Mouse (Mus musculus) adrenal gland, postnatal 4 days (tissue): ENCODE data around the gene Klhl10. TPM values are rescaled to one million over a fixed set of nuclear protein-coding genes. Genes with fewer than 3 reads are reported as not detected.

ENCODE experiments used
- DNase-seq, 2 experiments: peaks; one replicate each; pipeline ENCODE4 v3.0.0; 2021 to 2022; ENCODE audit warnings: low spot score in 2 of 2, mixed read lengths in 2 of 2
- total RNA-seq, 2 experiments: library from RNA; stranded (reverse); gene quantifications; 2 replicates each; pipeline ENCODE4 v1.2.3; 2021

Klhl10 gene
- total RNA-seq, 2 experiments from 2014 or later: 1.5 to 2.1 TPM

DNA sequence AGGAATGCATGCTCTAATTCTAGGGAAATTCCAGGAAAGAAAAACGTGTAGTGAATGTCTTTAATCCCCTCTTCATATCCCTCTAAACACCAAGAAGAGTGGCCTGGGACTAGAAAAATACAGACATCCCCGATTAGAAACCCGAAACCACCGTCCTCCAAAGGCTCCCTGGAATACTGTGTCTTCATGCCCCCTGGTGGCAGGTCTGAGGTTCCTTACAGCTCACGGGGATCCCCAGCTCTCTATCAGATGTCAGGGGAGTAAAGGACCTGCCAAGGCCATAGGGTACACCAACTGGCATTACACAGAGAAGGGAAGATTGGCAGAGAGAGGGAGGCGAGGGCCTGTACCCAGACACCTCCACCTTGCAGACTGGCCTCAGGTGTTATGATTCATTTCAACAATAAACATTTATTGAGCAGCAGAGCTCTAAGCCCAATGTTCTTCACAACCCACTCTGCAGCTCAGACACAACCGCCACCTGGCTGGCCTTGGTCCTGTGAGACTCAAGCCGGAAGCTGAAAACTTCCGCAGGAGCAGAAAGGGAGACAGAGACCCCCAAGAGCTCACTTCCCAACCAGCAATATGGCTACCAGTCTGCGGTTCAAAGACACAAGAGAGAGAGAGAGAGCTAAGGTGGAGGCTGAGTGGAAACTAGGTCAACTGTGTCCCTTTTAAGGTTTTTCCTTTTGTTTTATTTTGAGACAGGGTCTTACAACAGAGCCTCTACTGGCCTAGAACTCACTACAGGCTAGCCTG is 33.5 kb upstream of the Klhl10 start:
- peak in 1 of 2 experiments; percentile 55 for DNase-seq

DNA sequence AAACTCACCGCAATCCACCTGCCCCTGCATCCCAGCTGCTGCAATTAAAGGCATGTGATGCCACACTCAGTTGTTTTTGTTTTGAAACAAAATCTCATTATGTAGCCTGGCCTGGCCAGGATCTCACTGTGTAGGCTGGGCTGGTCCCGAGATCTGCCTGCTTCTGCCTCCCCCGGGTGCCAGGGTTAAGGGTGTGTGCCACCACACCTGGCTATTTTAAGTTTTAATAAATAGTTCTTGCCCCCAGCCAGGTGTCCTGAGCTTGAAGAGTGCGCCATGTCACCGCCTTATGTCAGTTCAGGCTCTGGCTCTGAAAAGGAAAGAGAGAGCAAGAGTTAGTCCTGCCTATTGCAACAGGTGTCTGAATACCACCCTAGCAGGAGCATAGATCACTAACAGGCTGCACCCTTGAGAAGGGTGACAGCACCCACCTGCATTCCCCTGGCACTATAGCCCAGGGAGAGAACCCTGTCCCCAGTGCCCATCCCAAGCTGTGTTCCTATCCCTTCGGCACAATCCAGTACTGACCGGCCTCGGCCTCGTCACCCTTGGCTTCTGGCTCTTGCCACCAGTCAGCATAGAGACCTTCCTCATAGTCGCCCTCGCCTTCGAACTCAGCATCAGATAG is 32.8 kb upstream of the Klhl10 start:
- DNase-seq: no peak

DNA sequence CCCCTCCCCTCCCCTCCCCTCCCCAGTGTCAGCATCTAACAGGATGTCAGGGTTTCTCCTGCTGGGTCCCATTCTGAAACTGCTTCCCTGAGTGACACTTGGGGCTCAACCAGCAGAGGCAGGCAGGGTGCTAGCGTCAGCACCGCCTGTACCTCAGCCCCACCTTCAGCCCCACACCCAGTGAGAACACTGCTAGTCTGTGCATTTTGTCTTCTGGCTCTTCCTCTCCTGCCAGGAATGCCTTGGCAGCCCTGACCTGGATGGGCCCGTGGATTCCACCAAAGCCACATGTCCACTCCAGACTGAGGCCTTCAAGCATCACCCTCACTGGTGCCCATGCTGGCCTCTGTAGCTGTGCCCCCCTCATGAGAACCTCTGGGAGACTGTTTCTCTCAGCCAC is 32.0 kb upstream of the Klhl10 start:
- no peak for DNase-seq

DNA sequence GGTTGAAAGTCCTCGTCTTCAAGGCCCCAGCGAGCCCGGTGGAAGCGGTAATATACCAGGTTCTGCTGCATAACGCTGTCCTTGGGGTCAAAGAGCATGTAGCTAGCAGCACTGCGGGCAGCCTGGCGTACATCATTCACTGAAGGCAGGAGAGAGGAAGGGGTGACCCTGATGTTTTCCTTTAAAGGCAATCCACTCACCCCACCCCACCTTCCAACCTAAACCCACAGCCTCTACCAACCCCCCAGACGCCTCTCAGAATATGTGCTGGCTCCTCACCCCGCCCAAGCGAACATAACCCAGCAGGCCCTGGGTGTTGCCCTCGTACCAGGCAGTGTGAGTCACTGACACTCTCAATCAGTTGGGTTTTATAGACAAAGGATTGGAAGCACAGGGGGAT is 30.0 kb upstream of the Klhl10 start:
- no peak for DNase-seq

DNA sequence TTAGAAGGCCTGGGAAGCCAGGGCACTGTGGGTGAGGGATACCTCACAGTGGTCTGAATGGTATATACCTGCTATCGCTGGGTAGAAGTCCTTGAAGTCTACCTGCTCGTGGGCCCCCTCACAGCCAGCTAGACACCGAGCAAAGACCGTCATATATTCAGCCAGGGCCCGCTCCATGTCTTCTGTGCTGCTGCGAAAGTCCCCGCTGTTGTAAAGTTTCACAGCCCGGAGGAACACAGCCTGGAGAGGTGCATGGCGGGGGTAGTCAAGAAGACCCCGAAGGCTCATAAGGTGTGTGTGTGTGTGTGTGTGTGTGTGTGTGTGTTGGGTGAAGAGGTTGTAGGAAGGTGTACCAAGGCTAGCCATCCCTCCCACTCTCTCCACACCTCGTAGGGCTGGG is 28.2 kb upstream of the Klhl10 start:
- no peak for DNase-seq

DNA sequence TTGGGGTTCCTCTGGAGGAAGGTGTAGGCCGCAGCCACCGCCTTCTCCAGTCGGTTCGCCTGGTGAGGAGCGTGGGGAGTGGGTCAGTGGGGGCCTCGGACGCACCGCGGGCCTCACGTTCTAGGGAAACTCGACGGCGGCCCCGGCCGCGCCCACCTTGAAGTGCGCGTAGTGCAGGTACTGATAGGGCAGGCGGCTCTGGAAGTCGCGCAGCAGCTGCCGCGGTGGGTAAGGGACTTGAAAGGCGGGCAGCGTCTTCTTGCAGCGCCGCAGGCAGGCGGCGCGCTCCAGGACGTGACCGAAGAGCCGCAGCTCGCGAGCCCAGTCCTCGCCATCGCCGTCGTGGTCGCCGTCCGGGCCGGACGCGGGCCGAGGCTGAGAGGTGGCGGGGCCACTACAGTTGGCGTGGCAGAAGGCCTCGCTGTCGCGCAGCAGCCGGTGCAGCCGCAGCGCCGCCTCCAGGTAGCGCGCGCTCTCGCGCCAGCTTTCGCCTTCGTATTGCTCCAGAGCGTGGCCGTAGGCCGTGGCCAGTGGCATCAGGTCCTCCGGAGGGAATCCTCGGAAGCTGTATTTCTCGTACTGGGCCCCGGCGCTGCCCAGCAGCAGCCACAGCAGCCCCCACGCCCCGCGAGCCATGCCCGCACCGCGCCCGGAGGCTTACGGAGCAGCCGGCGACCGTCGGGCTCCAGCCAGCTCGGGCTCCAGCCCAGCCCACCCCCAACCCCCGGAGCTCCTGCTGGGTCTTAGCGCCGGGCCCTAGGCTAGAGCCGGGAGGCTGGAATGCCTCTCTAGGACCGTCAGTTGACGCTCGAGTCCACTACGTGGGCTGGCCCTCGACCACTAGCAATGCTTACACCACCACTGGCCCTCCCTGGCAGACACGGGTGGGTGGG is 27.4 kb upstream of the Klhl10 start, which contains the start of gene P3h4:
Gene P3h4 (minus strand): TSS at position 816 of the 893 bp plus-strand sequence.
- DNase-seq: peak; percentile 68 to 69

DNA sequence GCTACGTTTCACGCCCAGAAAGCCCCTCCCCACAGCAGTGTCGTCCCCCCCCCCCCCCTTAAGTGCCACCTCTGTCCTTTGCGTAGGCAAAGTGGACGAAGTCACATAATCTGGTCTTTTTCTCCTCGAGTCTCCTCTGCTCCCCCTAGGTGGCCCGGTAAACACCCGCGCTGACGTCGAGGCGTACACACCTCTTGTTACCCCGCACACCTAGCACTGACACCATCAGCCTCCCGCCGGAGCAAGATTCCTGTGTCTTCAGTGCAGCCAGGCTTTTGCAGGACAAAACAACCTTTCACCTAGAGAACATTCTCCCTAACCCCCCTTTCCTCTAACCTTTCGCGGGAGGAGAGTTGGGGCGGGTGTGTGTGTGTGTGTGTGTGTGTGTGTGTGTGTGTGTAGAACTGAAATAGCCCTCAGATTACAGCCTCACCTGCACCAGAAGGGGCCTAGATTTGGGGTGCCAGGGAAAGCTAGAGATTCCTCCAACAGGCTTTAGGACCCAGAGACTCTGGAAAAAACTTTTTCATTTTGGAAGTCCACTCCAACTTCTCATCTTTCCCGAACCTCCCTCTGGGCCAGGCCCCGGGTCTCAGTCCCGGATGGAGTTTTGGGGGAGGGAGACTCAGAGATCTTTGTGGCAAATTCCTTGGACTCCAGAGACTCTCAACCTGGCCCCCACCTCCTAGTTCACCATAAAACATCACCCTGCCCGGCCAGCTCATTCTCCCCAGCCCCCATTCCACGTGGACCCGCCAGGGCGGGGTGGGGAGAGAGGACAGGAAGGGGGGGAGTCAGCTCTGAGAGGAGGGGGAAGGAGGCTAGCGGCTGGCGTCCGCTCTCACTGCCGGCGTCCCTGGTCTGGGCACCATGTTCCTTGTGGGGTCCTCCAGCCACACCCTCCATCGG is 26.5 kb upstream of the Klhl10 start, which contains the start of gene Fkbp10:
Gene Fkbp10 (plus strand): TSS at position 784 of the 909 bp plus-strand sequence.
- peak; percentile 37 to 65 for DNase-seq

DNA sequence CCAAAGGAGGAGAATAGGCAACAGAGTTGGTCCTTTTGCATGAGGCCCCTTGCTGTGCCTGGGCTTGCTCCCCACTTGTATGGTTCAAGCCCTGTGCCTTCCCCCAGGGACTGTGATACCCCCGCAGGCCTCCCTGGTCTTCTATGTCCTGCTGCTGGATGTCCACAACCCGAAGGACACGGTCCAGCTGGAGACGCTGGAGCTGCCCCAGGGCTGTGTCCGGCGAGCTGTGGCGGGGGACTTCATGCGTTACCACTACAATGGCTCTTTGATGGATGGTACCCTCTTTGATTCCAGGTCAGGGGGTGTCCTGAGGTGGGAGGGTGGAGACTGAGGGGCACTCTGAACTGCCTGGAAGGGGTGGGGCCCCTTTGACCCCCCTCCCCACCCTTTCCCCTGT is 20.2 kb upstream of the Klhl10 start:
- no peak for DNase-seq

DNA sequence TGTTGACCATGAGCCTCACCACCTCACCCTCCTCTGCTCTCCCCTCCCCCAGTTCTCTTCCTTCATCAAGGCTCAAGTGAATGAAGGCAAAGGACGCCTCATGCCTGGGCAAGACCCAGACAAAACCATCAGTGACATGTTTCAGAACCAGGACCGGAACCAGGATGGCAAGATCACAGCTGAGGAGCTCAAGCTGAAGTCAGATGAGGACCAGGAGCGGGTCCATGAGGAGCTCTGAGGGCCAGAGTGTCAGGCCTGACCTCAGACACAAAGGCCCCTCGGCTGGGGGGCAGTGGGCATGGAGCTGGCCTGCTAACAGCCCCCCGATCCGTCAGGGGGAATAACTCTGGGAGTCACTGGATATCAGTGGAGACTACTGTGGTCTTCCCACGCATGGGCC is 17.9 kb upstream of the Klhl10 start:
- DNase-seq: no peak

DNA sequence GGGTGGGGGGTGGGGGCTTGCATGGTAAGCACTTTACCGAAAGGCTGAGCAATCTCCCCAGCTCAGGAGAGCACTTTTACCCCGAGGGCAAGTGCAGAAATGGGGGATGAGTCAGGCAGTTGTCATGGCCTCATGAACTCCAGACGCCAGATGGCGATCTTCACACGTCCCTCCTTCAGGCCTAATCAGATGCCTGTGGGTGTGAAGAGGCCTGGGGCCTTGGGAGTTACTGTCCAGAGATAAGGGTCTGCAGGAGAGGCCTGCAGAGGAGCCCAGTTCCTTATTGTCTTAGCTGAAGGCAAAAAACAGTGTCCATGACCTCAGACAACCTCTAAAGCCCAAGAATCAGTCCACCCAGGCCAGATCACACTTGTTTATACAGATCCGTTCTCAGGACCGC is 15.9 kb upstream of the Klhl10 start:
- DNase-seq: peak in 1 of 2 experiments; percentile 65

DNA sequence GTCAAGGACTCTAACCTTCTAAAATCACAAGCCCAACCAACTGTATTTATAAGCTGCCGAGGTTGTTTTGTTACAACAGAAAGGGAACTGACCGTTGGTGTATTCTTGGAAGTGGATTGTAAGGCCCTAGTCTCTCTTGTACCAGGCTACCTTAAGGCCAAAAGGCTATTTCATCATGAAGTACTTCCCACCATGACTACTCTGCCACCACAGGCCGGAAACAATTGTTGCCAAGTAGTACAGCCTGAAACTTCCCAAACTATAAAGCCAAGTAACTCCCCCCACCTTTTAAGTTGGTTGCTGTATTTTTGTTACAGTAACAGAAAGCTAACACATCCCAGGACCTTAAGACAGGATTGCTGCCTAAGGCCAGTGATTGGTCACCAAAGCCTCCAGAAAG is 14.9 kb upstream of the Klhl10 start:
- DNase-seq: no peak

DNA sequence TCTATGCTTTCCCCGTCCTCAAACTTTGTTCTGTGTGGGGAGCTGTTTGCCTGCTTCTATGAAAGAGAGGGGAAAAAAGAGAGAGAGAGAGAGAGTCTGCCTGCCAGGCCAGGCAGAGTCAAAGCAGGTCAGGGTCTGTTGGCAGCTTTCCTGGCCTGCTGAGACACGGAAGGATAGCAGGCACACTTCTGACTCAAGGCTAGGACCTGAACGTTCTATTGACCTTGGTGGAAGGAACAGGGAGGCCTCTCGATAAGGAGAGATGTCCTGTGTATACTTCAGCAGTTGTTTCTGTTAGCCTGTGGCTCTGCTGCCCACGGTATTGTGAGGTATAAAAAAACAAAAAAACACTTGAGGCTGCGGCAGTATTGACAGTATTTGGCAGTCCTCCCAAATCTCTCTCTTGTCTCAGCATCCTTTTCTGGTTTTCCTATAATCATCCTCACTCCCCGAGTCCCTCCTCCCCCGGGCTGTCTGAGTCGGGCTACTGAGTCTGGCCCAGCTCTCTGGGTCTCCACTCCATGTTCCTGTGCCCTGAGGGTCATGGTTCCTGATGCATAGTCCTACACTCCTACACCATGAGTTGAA is 13.0 kb upstream of the Klhl10 start:
- peak in 1 of 2 experiments; percentile 44 for DNase-seq

DNA sequence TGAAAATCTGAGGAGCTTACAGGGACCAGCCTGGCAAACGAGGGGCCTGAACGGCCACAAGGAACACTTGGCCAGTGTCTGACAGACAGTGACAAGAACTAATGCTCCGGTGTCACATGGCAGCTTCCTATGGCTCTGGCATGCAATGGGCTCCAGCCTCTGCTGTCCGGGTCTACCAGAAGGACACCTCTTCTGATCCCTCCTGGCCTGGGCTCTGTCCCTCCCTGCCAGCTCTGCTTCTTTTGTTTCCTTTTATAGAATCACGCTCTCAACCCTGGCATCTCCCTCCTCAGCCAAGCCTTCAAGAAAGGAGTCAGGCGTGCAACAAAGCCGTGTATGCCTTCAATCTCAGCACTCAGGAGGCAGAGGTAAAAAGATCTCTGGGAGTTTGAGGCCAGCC is 11.7 kb upstream of the Klhl10 start:
- no peak for DNase-seq

DNA sequence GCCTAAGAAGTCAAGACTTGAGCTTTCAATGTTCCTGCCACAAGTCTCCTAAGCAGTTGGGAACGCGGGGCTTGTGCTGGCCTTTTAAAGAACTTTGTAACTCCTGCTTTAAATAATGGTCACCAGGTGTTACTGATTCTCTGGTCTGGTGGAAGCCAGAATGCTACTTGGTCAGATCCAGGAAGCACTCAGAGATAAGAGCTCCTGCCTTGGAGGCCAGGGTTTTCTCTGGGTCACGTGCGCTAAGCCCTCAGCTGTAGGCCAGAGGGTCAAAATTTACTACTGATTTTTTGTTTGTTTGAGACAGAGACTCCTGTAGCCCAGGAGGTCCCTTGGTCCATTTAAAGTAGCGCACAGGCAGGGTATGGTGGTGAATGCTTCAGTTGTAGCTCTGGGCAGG is 9.7 kb upstream of the Klhl10 start:
- no peak for DNase-seq

DNA sequence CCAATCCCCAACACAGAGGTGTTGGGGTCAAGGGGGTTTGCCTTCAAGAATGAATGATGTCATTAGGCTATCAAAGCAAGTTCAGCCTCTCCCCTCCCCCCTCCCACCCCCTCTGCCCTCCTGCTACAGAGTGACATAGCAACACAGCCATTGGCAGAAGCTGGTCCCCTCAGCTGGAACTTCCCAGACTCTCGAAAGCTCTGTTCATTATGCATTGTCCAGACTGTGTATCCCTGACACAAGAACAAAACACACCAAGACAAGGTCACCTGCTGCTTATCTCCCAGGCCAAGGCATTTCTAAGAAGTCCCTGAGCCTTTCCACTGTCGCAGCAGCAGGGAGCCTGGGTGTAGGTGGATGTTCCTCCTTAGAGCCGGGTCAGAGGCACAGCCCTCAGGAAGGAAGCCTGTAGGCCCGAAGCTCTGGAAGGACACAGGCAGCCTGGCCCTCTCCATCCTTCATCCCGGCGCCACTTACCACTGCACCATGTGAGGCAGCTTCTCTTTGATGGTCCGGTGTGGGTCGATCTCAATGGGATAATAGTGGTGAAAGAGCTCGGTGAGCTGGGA is 6.0 kb upstream of the Klhl10 start:
- DNase-seq: no peak

DNA sequence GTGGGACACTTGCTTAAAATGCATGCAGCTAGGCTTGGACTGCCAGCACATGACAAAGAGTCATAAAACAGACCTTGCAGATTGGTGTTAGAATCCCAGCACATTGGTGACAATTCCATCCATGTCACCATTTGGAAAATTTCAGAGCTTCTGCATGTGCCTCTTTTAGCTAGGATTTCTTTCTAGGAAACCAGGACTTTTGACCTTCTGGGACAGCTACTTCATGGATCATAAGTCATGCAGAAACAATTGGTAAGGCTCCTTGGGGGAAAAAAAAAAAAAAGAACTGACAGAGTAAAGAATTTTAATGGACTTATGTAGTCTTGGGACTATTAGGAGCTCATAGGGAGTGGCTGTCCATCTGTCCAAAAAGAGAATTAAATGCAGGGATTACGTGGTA is 3.8 kb upstream of the Klhl10 start:
- no peak for DNase-seq

DNA sequence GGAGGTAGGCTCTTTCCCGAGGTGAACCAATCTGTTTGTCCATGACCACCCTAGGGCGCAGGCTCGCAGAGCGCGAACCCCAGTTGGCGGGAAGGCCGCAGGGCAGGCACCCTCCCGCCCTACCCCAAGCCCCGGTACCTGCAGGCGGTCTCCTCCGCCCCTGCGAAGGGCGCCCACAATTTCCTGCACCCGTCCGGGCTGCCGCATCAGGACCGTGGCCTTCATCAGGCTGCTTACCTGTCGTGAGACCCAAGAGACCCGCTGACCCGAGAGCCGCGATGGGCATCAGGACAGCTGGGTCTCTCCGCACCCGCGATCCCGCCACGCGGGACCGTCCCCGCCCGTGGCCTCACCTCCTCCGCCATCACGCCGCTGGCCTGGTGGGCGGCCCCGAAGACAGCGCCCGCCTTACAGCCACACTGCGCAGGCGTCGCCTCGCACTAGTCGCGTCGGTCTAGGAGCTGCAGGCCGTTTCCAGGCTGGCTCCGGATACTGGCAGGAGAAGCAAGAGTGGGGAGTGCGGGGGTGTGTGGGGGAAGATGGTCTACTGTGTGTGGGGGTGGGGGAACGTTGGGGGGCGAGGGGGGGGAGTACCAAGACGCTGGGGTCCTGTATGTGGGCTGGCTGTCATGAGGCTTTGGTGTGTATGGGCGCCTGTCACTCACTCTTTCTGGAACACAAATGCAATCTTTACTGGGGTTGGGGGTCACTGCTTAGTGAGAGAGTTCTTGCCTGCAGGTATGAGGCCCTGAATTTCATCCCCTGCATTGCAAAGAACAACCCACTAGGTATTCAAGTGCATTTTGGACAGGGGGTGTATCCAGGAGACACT is 810 bp upstream of the Klhl10 start:
- DNase-seq: peak; percentile 69 to 78

DNA sequence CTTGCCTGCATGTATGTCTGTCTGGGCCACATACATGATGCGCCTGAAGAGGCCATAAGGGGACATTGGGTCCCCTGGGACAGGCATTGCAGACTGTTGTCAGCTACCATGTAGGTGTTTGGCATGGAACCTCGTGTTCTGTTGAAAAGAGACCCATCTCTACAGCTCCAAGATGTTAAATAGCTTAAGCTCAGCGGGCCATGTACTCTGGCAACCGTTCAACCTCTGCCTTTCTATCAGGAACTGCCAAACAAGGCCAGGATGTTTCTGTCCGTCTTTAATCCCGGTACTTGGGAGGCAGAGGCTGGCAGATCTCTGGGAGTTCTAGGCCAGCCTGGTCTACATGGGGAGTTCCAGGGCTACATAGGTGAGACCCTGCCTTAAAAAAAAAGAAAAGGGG is 908 bp downstream of the Klhl10 start:
- no peak for DNase-seq

DNA sequence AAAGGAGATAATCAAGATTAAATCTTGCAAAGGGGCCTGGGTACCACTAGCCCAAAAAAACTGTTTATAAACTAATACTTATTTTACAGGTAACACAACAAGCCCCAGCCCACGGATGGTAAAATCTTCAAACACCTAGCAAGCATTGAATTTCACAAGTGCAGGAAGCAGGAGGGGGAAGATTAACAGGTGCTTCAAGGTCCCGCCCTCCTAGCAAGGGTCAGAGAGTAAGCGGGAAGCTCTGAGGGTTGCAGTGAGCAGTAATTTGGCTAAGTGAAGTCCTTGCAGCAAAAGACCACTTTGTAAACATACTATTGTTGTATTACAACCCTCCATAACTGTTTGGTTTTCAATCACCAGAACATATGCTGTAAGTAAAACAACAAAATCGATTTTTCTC is 15.5 kb downstream of the Klhl10 start:
- no peak for DNase-seq
